Mouse (Mus musculus): ENCODE measurements around the gene Aldh16a1.

GRCm38 (mm10) chr7:45162551-45162950, 8.2 kb upstream of the Aldh16a1 start:
- TF ChIP-seq POLR2A (IDR thresholded peaks at IDR 0.05; ENCODE audit: insufficient read depth, low read length) (no peak), EP300 (IDR thresholded peaks at IDR 0.05; ENCODE audit: insufficient read depth, low read depth, low read length) (no peak)
